Mouse (Mus musculus): ENCODE data around the gene Fam43a. TPM values are rescaled to one million over a fixed set of nuclear protein-coding genes. Genes with fewer than 3 reads are reported as not detected.

Fam43a gene
- polyA plus RNA-seq (2015; fragmentation: Nextera tagmentation; extraction: Ambion mirVana): 13.8 and 14.0 TPM in 2 replicates

DNA sequence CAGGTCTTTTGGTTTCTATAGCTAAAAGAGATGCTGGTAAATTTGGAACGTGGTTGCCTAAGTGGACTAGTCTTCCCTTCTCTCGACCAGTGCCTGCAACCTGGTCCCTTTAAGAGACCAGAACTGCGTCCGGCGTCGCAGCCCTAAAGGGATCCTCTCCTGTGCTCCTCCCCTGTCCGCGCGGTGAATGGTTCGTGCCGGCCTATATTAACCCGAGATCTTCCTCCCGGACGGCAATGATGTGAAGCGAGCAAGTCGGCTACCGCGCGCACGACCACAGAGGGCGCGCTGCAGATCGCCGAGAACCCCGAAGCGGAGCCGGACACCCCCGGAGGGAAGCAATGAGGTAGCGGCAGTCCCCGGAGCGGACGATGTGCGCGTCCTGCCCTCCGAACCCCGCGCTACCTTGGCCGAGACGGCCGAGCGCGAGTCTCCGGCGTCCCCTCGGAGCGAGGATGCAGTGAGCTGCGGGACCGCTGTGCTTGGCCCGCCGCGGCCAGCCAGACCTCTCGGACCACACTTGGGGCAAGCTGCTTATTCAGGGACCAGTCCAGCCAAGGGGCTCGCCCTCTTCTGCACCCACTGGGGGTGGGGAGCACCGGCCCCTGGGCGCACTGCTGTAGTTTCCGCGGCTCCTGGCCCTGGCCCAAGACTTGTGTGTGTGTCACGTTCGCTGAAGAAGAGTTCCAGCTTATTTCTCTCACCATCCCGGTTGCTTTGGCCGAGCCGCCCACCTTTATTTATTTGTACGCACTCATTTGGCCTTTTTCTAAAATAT lies at the start of gene Fam43a:
Gene Fam43a (plus strand): TSS at position 233 of the 778 bp plus-strand sequence.
- under 1% methylated on average over 63 of the region's 63 CpGs for WGBS

DNA sequence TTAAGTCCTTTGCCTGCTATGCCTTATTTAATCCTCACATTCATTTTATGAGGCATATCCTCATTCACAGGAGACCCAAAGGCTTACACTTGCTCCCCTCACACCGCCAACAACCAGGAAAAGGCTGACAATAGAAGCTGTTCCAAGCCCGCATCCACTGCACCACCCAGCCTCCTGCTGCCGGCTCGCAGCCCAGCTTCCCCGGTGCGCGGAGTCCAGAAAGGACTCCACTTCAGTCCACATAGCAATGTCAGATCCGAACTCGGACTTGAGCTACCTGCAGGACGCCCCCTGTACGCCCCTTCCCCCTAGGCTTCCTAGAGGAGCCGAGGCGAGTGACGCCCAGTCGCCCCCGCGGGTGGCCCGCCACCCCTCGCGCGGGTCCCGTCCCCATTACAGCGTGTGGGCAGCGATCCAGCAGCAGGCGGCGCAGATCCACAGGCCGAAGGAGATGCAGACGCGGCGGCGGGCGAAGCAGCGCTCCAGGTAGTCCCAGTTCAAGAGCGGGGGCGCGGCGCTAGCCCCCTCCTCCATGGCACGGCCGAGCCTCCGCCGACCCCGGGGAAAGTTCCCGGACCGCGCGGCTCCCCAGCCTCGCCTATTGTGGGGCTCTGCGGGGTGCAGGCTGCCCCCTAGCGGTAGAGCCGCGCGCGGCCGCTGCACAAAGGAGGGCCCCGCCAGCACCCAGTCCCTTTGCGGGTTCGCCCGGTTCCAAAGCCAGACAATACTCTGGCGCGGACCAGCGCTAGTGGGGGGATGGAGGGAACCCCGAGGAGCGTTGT lies 49.4 kb upstream of the Fam43a start:
- Histone ChIP-seq H3K27ac (replicated peaks) (peak overlapping the region; percentile 65), H3K4me3 (peak overlapping the region; percentile 84), H3K27me3 (replicated peaks) (no peaks in the 10 kb centered on the region), H3K36me3 (peaks cover 29% of the 10 kb centered on the region), H3K4me1 (peaks cover 40% of the 10 kb centered on the region), H3K9me3 (peaks cover 11% of the 10 kb centered on the region), H3K4me2 (peak overlapping the region; percentile 74), H3K9ac (peak overlapping the region; percentile 91)
- under 1% methylated on average over 63 of the region's 63 CpGs for whole genome bisulfite sequencing
- ATAC-seq (ENCODE audit: extremely low read depth, insufficient number of reproducible peaks, low FRiP score, low TSS enrichment): peak; percentile 62; the same call in 1 of the 2 replicates

More for the DNA sequence above, at the start of gene Fam43a:
- H3K4me3 ChIP-seq: peak within 1 kb of the TSS; percentile 90
- H3K4me1 ChIP-seq: peaks cover 53% of the 10 kb centered on the region
- peak; percentile 63; the same call in 1 of the 2 replicates for ATAC-seq (ENCODE audit: extremely low read depth, insufficient number of reproducible peaks, low FRiP score, low TSS enrichment)
- peak within 1 kb of the TSS; percentile 89 for H3K27ac ChIP-seq (replicated peaks)
- no peaks in the 10 kb centered on the region for H3K9me3 ChIP-seq
- H3K27me3 ChIP-seq (replicated peaks): peaks cover 18% of the 10 kb centered on the region
- H3K36me3 ChIP-seq: no peaks in the 10 kb centered on the region
- H3K9ac ChIP-seq: peak within 1 kb of the TSS; percentile 87
- peak within 1 kb of the TSS; percentile 97 for H3K4me2 ChIP-seq

DNA sequence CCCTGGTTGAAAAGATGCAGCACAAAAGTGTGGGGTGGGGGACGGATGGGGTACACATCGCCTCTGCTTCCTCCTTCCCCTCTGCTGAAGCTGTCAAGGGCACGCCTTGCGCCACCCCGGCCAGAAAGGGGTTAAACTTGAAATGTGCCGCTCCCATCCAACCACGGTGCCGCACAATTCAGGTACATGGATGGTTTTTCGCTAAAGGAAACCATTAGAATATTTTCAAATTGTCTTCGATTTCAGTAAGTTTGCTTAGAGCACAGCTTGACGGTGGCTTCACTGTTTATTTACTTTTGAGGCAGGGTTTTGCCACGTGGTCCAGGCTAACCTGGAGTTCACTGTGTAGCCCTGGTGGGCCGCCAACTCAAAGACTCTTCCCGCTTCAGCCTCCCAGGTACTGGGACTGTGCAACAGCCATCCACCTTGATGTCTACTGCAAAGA lies 48.8 kb upstream of the Fam43a start, which contains the start of gene Tmem44:
Gene Tmem44 (minus strand): TSS at position 95 of the 445 bp plus-strand sequence.
- H3K4me1 ChIP-seq: peaks cover 40% of the 10 kb centered on the region
- peak within 1 kb of the TSS; percentile 91 for H3K9ac ChIP-seq
- WGBS: 4% methylated on average over 14 of the region's 14 CpGs
- H3K27me3 ChIP-seq (replicated peaks): no peaks in the 10 kb centered on the region
- peak within 1 kb of the TSS; percentile 84 for H3K4me3 ChIP-seq
- peaks cover 29% of the 10 kb centered on the region for H3K36me3 ChIP-seq
- peaks cover 17% of the 10 kb centered on the region for H3K9me3 ChIP-seq
- H3K4me2 ChIP-seq: peak within 1 kb of the TSS; percentile 74
- ATAC-seq (ENCODE audit: extremely low read depth, insufficient number of reproducible peaks, low FRiP score, low TSS enrichment): no peak
- H3K27ac ChIP-seq (replicated peaks): peak within 1 kb of the TSS; percentile 65

DNA sequence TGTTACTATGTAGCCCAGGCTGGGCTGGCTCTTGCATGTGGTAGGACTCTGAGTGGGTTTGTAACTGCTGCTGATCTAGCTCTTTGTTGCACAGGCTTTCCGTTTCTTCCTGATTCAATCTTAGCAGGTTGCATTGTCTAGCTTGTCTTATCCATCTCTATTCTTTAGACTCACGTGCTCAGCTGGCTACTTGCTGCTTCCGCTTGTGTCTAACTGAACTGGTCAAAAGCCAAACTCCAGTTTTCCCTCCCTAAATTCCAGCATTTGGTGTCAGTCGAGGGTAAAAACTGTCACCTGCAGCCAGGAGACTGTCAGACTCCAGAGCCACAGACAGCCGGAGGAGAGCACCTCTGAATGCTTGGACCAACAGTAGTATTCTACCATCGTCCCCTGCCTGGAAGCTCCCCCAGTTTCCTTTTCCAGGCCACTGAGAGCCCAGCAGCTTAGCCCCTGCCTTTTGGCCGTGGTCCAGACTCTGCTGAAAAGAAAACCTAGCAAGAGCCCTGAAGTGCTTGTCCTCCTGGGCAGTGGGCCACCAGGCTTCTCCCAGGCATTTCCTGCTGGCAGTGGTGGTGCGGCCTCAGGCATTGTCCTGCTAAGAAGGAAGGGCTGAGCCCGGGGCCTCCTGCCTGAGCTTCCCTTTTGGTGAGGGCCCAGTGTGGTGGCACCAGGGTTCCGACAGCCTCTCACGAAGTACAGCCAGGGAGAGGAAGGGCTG lies 46.7 kb upstream of the Fam43a start:
- ATAC-seq (ENCODE audit: extremely low read depth, insufficient number of reproducible peaks, low FRiP score, low TSS enrichment): peak; percentile 21; the same call in 1 of the 2 replicates
- peaks cover 38% of the 10 kb centered on the region for H3K4me1 ChIP-seq
- H3K9me3 ChIP-seq: peaks cover 25% of the 10 kb centered on the region
- H3K9ac ChIP-seq: peak overlapping the region; percentile 70
- peak overlapping the region; percentile 97 for H3K27ac ChIP-seq (replicated peaks)
- no peak overlapping the region for H3K4me3 ChIP-seq
- 20% methylated on average over 11 of the region's 11 CpGs for WGBS
- peaks cover 34% of the 10 kb centered on the region for H3K36me3 ChIP-seq
- peak overlapping the region; percentile 21 for H3K4me2 ChIP-seq
- H3K27me3 ChIP-seq (replicated peaks): no peaks in the 10 kb centered on the region

DNA sequence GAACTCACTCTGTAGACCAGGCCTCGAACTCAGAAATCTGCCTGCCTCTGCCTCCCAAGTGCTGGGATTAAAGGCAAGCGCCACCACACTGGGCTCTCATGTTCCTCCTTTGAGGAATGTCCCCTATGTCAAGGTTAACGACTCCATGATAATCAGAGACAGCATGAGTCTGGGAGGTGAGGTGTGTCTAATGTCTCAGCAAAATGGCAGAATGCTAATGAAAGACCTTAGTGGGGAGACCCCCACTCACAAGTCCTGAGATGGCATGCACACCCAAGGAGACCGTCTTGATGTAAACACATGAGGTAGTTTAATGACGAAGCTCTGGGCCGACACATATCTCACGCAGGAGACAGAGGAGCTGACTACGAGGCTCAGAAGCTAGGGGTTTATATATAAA lies 45.4 kb upstream of the Fam43a start:
- ATAC-seq (ENCODE audit: extremely low read depth, insufficient number of reproducible peaks, low FRiP score, low TSS enrichment): no peak
- Histone ChIP-seq H3K4me3 (no peak overlapping the region), H3K4me2 (no peak overlapping the region), H3K27ac (replicated peaks) (0 out of 2 replicates have a peak overlapping the region, but pooled peaks have one; percentile 97), H3K27me3 (replicated peaks) (no peaks in the 10 kb centered on the region), H3K36me3 (peaks cover 47% of the 10 kb centered on the region), H3K9ac (no peak overlapping the region), H3K9me3 (peaks cover 25% of the 10 kb centered on the region), H3K4me1 (peaks cover 32% of the 10 kb centered on the region)
- 86% methylated on average over 8 of the region's 8 CpGs for WGBS

DNA sequence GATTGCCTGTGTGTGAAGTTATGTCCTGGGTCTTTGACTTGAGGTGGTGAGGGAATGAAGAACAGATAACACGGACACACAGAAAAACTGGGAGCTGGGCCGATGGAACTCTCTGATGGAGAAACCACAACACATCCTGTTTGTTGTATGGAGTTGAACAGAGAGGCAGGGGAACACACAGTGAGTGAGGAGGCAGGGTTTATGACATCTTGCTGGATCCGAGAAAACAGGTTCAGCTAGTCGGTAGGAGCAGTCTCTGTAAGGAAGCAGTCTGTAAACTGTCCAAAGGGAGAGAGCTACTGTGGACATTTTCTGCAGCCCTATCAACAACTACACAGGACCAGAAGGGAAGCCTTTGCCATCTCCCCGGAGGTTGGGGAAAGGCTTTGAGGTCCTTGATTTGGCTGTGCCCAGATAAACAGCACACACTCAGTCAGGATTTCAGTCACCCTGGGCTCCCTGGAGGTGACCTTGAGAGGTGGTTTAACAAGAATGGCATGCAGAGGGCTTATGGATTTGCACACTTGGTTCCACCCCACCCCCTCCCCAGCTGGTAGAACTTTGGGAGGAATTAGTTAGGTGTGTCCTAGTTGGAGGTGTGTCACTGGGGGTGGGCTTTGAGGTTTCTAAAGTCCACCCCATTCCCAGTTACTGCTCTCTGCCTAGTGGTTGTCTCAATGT lies 40.1 kb upstream of the Fam43a start:
- 68% methylated on average over 5 of the region's 5 CpGs for WGBS
- Histone ChIP-seq H3K4me1 (peaks cover 17% of the 10 kb centered on the region), H3K27ac (replicated peaks) (peak overlapping the region; percentile 73), H3K36me3 (peaks cover 97% of the 10 kb centered on the region), H3K27me3 (replicated peaks) (no peaks in the 10 kb centered on the region), H3K9me3 (peaks cover 21% of the 10 kb centered on the region), H3K4me2 (no peak overlapping the region), H3K9ac (no peak overlapping the region), H3K4me3 (no peak overlapping the region)
- no peak for ATAC-seq (ENCODE audit: extremely low read depth, insufficient number of reproducible peaks, low FRiP score, low TSS enrichment)

DNA sequence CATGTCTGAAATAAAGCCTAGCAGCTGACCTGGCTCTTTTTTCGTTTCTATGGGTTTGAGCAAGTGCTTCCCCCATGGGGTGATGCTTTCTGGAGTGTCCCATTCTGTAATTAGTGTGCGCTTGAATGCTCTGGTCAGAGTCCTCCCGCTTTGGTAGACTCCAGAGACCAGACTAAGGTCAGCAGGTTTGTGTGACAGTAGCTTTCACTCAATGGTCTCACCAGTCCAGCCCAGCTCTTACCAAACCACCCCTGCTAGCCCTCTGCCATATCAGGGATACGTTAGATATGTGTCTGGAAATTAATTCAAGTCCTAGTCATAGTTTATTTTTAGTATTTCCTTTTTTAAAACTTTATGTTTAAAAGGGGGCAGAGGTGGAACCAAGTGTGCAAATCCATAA lies 38.9 kb upstream of the Fam43a start:
- 82% methylated on average over 4 of the region's 4 CpGs for WGBS
- no peak overlapping the region for H3K4me3 ChIP-seq
- H3K27me3 ChIP-seq (replicated peaks): no peaks in the 10 kb centered on the region
- ATAC-seq (ENCODE audit: extremely low read depth, insufficient number of reproducible peaks, low FRiP score, low TSS enrichment): no peak
- H3K4me1 ChIP-seq: peaks cover 17% of the 10 kb centered on the region
- H3K27ac ChIP-seq (replicated peaks): no peak overlapping the region; the same call in 1 of the 2 replicates
- peaks cover 9% of the 10 kb centered on the region for H3K9me3 ChIP-seq
- H3K9ac ChIP-seq: no peak overlapping the region
- H3K36me3 ChIP-seq: peaks cover 100% of the 10 kb centered on the region
- H3K4me2 ChIP-seq: no peak overlapping the region

DNA sequence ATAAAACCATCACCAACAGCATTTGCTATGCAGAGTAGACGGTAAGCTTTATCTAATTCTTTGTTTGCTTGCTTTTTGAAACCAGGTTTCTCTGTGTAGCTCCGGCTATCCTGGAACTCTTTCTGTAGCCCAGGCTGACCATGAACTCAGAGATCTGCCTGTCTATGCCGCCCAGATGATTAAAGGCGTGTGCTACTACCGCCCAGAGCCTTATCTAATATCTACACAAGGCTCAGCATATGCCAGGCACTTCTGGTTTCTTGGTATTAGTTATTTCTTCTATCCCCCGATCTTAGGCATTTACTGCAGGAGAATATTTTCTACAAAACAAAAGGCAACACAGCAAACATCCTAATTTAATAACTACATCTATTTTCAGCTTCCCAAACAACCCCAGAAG lies 33.9 kb upstream of the Fam43a start:
- H3K36me3 ChIP-seq: peaks cover 99% of the 10 kb centered on the region
- no peaks in the 10 kb centered on the region for H3K27me3 ChIP-seq (replicated peaks)
- no peak overlapping the region for H3K27ac ChIP-seq (replicated peaks)
- H3K4me3 ChIP-seq: no peak overlapping the region
- no peak overlapping the region for H3K4me2 ChIP-seq
- H3K4me1 ChIP-seq: 0 out of 2 replicates have a peak, but pooled peaks cover 2% of the 10 kb centered on the region
- H3K9me3 ChIP-seq: no peaks in the 10 kb centered on the region
- H3K9ac ChIP-seq: no peak overlapping the region
- ATAC-seq (ENCODE audit: extremely low read depth, insufficient number of reproducible peaks, low FRiP score, low TSS enrichment): no peak
- 83% methylated on average over 6 of the region's 6 CpGs for WGBS

DNA sequence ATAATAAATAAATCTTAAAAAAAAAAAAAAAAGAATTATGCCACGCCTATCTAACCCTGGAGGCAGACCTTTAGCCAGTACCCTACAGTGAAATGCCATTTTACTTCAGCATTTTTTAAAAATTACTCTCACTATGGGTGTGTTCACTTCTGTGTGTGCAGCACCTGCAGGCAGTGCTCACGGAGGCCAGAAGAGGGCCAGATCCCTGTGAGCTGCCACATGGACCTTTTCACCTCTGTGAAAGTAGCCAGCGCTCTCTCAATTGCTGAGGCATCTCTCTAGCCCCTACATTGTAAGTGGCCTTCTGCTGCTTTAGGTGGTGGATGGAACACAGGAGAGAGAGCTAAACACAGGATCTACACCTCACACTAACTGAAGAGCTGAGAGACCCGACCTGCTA lies 29.4 kb upstream of the Fam43a start:
- Histone ChIP-seq H3K4me3 (no peak overlapping the region), H3K4me1 (no peaks in the 10 kb centered on the region), H3K4me2 (no peak overlapping the region), H3K27ac (replicated peaks) (no peak overlapping the region), H3K9me3 (no peaks in the 10 kb centered on the region), H3K9ac (no peak overlapping the region), H3K36me3 (peaks cover 96% of the 10 kb centered on the region), H3K27me3 (replicated peaks) (no peaks in the 10 kb centered on the region)
- 88% methylated on average over 4 of the region's 4 CpGs for WGBS
- ATAC-seq (ENCODE audit: extremely low read depth, insufficient number of reproducible peaks, low FRiP score, low TSS enrichment): no peak

DNA sequence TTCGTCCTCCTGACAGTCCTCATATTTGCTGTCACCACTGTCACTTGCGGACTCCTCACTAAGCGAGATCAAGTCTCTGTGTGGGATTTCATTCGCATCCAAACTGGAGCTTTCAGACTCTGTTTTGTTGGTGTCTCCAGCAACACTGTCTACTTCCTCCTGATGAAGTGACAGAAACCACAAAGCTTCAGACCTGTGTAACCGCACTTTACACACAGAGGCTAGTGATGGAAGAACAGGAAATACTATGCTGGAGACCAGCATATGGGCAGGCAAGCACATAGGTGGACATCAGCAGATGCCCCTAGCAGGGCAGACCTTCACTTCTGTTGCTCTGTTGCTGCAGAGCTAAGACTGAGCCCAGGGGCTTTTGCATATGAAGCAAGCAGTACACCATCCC lies 28.1 kb upstream of the Fam43a start:
- Histone ChIP-seq H3K36me3 (peaks cover 96% of the 10 kb centered on the region), H3K27ac (replicated peaks) (no peak overlapping the region), H3K4me2 (no peak overlapping the region), H3K9ac (no peak overlapping the region), H3K9me3 (no peaks in the 10 kb centered on the region), H3K4me3 (no peak overlapping the region), H3K4me1 (no peaks in the 10 kb centered on the region), H3K27me3 (replicated peaks) (no peaks in the 10 kb centered on the region)
- ATAC-seq (ENCODE audit: extremely low read depth, insufficient number of reproducible peaks, low FRiP score, low TSS enrichment): no peak
- WGBS: 93% methylated on average over 5 of the region's 5 CpGs

Measured in heart, embryonic 13.5 days (tissue).